Mouse (Mus musculus) layer of hippocampus, postnatal 10 days (tissue): ENCODE data around the gene Rem1. TPM values are rescaled to one million over a fixed set of nuclear protein-coding genes. Genes with fewer than 3 reads are reported as not detected.
A peak's percentile ranks its signal among the peaks of the same experiment; 100 is the strongest.
"Not testable (repeated sequence)": the region's sequence is repeated elsewhere in the genome, so short reads cannot be mapped to it uniquely, and the experiment has no call there.

Experiments
- DNase-seq, 2 experiments: peaks; one replicate each; pipeline ENCODE4 v3.0.0; 2021; ENCODE audit warnings: low spot score in 2 of 2
- total RNA-seq, 2 experiments: library from RNA; stranded (reverse); gene quantifications; 2 replicates each; pipeline ENCODE4 v1.2.3; 2021

The Rem1 gene
- total RNA-seq, 2 experiments from 2014 or later: 0.91 to 0.96 TPM

DNA sequence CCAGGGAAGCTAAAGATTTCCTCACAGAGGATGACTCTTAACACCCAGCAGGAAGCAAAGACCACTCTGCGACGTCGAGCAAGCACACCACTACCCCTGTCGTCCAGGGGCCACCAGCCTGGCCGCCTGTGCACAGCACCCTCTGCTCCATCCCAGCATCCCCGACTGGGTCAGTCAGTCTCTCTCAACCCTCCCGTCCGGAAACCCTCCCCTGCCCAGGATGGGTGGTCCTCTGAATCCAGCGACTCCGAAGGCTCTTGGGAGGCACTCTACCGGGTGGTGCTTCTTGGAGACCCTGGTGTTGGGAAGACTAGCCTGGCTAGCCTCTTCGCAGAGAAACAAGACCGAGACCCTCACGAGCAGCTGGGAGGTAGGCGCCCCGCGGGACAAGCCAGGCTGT lies 1.3 kb downstream of the Rem1 start:
- DNase-seq: no peak

DNA sequence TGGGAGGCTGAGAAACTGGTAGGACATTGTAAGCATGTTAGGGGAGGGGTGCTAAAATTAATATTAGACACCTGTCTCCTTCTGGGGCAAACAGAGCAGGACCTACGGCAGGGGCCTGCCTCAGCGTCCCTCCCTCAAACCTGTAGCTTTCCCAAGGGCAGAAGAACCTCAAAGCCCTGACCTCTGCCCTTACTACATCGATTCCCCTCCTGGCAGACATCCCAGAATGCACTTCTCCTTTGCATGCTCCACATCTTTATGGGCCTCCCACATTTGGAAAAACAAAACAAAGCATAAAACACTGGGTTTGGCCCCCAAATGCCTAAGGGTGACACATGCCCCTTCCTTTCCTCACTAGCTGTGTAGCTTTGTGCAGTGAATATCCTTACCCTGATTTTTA lies 2.5 kb downstream of the Rem1 start:
- DNase-seq: no peak

DNA sequence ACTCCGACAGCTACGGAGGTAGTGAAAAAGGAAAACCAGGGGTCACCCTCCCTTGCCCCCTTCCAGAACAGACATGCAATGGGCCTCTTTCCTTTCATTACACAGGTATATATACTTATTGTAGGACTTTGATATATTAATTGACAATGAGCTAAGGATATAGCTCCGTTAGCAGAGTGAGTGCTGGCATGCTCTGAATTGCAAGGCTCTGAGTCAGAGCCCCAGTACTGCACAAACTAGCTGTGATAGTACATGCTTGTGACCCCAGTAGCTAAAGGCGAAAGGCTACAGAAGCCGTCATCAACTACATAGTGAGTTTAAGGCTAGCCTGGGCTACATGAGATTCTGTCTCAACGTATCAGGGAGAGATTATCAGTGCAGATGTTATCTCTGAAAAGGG lies 3.2 kb downstream of the Rem1 start:
- no peak for DNase-seq

DNA sequence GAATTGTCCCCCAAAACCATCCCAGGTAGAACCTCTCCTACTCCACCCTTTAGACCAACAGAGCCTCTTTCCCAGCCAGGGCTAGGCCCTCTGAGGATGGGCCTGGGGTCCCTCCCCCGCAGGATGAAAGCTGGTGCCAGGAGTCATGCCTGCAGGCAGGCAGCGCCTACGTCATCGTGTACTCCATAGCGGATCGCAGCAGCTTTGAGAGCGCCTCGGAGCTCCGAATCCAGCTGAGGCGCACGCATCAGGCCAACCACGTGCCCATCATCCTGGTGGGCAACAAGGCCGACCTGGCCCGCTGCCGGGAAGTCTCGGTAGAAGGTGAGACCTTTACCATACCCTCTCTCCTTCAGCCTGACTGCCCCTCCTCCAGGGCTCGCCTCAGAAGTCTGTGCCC lies 6.6 kb downstream of the Rem1 start:
- DNase-seq: no peak

DNA sequence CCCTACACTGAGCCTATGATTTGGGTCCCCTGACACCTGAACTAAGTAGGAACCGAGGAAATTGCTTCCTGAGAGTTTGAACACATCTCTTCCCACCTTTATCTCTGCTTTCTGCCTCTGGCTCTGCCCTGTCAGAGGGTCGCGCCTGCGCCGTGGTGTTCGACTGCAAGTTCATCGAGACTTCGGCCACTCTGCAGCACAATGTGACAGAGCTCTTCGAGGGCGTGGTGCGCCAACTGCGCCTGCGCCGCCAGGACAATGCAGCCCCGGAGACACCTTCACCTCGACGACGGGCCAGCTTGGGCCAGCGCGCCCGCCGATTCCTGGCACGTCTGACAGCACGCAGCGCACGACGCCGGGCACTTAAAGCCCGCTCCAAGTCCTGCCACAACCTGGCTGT lies 7.6 kb downstream of the Rem1 start:
- DNase-seq: no peak

DNA sequence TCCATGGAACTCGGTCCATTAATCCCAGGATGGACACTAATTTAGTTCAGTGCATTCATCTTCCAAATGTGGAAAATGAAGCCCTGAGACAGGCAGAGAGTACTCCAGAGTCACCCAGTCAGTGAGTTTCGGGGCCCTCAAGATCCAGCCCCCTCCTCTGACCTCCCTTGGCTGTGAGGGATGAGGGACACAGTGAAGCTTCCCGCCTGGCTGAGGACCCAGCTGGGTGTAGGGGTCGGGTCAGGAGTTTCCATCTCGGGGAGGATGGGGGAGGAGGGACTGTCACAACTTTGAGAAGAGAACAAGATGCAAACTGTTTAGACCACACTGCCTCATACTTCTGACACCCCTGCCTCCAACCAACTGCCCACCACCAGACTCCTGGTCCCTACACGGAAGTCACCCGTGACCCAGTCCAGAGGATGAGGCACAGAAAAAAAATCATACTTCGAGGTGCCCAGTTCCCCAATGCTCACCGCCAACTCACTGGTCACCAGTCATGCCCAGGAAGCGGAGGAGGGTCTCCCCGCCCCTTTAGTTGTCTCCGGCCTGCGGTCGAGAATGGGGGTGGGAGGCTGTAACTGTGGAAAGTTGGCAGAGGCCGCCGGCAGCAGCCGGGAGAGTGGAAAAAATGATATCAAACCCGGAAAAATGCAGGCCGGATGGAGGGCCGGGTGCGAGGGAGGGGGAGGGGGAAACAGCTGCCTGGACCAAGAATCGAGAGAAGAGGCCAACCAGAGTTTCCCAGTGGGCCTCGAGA lies 9.7 kb downstream of the Rem1 start:
- no peak for DNase-seq

DNA sequence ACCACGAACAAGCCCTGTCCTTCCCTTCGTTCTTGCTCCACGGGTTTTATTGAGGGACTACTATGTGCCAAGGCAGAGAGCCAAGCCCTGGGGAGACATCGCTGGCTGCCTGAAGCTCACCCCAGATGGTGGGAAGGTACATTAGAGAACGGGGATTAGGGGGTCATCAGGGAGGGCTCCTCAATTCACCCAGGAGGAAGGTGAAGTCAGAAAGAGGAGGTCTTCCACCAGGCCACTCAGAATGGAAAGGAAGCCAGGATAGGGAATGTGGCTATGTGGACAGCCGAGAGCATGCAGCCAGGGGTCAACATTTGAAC lies 10.2 kb downstream of the Rem1 start:
- no peak for DNase-seq

DNA sequence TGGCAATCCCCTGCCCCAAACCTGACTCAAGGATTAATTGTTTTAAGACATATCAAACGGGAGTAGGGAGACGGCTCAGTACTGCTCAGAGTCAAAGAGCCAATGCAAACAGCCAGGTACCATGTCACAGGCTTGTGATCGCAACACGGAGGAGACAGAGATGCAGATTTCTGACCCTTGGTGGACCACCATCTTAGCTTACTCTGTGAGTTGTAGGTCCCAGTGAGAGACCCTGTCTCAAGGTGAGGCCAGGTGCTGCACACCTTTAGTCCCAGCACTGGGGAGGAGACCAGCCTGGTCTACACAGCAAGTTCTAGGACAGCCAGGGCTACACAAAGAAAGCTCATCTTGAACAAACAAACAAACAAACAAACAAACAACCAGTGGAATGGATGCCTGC lies 10.6 kb downstream of the Rem1 start:
- DNase-seq: no peak

DNA sequence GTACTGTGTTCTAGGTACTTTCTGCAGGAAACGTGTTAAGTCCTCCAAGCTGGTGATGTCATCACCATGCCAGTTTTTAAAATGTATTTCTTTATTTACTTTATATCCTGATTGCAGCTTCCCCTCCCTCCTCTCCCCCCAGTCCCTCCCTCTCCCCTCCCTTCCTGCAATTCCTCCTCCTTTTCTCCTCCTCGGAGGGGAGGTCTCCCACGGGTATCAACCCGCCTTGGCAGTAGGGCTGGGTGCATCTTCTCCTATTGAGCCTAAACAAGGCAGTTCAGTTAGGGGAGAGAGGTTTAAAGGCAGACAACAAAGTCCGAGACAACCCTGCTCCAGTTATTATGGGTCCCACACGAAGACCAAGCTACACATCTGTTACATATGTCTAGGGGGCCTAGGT lies 12.1 kb downstream of the Rem1 start:
- DNase-seq: no peak

DNA sequence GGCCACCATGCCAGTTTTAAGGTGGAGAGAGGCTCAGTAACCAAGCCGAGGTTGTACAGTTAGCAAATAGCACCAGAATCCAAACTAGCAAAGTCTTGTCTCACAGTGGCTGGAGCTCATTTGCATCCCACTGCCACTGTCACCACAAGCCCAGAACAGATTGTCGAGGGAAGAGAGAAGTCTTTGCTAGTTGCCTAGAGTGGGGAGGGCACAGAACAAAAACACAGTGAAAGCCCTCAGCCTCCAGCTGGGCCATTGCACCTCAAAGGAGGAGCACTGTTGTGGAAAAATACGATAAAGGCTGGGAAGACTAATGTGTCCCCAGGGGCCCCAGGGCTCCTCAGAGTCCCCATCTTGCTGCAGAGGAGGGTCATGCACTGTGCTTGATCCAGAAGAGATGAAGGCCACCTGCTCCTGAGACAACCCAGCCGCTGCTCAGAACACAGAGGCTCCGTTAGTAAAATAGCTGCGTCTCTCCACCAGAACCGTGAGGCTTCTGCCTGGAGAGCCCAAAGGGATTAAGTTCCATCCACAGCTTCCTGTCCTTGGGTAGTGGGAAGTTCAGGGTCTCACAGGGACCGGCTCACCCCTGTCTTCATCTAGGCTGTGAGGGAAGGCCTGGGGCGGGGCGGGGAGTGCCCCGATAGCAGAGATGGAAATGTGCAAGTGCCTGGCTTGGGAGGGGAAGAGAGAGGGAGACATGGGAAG lies 12.8 kb downstream of the Rem1 start:
- no peak for DNase-seq

DNA sequence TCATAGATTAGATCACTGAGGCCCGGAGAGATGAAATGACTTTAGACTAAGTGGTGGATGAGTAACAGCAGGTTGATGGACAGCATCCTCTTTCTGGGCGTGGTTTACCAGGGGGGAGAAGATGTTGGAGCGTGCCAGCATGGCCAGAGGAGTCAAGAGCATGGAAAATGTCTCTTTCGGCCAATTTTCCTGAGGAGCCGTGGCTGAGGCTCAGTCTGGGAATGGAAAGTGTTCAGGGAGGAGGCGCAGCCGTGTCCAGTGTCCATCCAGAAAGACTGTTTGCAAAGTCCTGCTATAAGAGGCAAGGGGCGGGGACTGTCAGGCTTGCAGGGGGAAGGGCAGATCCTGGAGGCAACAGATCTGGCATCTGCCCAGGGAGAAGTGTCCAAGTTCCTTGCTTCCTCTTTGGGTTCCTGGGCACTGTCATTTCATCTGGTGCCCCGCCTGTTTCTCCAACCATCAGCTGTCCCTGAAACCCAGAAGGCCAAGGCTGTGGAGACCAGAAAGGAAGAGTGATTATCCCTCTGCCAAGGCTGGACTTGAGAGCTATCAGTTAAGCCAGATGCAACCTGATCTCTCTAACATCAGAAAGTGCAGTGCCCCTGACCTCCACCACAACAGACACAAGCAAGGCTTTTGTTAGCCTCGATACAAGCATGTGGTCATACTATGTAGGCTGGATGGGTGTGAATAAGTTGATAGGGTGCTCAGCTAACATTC lies 26.3 kb downstream of the Rem1 start:
- DNase-seq: no peak

DNA sequence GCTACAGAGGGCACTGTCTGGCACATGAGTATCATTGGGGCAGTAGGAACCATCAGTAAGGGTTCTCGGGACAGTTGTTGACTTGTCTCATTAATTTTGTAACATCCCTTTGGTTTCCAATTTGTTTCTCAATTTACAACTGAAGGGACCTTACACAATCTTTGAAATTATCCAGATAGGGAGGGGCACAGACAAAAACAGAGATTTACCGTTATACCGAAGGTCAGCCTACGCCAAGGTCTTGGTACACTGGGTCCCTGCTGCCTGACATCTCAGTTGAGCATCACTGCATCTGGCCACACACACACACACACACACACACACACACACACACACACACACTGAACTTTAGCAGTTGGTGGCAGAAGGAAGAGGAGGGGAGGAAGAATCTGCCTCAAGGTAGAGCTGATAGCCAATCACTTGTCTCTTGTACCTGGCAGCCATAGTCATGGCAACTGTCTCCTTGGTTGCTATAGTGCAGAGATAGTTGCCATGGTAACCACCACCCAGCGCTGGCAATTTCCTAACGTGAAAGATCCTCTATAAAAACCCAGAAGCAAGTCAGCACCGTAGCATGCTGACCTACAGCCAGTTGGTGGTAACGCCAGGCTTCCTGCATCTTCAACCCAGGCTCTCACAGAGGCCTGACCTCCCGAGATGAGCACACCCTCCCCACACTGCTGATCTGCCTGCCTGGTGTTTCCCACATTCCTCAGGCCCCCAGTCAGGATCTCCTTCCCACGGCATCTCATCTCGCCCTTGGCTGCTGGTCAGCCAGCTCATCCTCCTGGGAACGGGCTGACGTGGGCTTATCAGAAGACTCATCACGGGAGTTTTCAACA lies 27.3 kb downstream of the Rem1 start:
- peak; percentile 35 to 54 for DNase-seq

DNA sequence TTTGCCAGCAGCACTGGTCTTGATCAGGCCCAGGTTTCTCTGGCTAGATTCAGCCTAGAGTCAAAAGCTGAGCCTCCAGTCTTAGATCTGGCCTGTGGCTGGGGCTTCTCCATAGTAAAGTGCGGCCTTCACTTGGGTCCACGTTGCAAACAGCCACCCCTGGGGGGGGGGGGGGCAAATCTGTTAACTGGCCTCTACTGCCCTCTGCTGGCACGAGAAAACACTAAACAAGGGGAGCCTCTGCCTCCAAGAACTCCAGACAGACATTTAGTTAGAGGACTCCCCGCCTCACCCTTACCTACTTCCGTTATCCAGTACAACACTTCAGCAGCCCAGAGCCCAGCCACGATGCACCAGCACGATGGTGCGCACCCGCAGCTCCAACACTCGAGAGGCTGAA lies 30.6 kb downstream of the Rem1 start:
- DNase-seq: no peak

DNA sequence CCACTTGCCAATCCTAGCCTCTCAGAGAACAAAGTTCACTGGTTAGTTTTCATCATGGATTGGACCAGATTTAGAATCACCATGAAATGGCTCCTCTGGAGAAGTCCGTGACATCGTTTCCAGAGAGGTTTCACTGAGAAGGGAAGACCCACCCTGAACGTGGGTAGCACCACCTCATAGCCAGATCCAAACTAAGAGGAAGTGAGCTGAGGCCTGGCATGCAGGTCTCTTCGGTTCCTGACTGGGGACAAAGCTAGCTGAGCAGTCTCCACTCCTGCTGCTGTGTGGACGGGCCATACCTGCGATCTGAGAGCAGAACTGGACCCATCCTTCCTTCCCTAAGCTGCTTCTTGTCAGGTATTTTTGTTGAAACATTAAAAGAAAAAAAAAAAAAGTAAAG lies 34.4 kb downstream of the Rem1 start:
- DNase-seq: no peak

DNA sequence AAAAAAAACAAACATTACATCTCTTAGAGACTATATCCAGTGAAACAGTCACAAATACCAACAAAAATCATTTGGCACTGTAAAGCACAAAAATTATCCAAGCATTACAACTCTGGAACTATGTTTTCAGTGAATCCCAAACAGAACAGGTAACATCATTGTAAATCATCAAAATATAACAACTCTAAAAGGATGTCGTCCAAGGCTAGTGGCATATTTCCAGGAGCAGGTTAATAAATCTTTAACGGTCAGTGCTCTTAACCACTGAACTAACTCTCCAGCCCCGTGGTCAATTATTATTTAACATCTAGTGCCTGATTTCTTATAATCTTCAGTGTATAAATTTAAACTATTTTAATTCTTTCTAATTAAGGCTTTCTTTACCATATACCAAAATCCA lies 39.4 kb downstream of the Rem1 start:
- DNase-seq: not testable (repeated sequence)

DNA sequence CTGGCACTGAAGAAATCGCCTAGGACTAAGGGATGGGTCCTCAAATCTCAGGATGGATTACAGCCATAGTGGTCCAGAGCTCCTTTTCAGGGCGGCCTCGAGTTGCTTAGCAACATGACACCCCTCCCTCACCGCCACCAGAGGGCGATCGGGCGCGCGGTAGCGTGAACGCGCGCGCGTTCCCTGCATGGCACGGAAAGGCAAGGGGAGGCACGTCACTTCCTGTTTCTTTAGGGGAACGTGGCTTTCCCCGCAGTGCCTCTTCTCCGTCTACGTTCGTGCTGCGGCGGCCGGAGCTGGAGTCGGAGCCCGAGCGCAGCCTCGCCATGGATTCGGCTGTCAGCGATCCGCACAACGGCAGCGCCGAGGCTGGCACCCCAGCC lies 42.5 kb downstream of the Rem1 start, which contains the start of gene H13:
Gene H13, plus strand, starts transcription at position 206 of the 383 bp plus-strand sequence.
- DNase-seq: peak; percentile 92 to 94

DNA sequence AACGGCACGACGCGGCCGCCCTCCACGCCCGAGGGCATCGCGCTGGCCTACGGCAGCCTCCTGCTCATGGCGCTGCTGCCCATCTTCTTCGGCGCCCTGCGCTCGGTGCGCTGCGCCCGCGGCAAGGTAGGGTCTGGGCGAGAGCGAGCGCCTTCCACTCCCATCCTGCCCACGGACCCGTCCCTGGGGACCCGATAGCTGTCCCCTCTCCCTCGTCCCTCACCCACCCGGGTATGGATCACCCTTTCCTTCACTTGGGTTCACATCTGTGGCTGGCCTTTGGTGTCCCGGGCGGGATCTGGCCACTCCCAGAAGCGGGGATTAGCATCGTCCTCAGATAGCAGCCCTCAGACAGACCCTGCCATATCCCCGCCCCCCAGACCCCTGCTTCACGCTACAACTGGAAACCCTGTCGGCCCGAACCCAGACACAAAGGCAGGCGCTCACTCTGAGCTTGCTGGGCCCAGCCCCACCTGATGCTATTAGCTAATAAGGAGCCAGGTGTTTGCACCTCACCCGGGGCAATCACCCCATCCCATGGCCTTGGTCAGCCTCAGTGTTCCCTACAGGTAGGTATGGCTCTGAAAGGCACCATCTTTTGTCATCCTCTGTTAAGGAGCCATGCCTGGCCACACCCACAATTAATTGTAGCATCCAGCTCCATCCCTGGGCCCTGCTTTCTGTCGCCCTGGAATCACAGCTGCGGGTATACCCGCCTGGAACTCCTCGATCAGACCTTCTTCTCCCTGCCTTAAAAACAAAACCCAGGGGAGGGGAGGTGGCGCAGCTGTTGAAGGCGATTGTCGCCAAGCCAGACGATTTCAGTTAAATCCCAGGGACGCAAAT lies 43.1 kb downstream of the Rem1 start:
- DNase-seq: peak; percentile 34 to 51

DNA sequence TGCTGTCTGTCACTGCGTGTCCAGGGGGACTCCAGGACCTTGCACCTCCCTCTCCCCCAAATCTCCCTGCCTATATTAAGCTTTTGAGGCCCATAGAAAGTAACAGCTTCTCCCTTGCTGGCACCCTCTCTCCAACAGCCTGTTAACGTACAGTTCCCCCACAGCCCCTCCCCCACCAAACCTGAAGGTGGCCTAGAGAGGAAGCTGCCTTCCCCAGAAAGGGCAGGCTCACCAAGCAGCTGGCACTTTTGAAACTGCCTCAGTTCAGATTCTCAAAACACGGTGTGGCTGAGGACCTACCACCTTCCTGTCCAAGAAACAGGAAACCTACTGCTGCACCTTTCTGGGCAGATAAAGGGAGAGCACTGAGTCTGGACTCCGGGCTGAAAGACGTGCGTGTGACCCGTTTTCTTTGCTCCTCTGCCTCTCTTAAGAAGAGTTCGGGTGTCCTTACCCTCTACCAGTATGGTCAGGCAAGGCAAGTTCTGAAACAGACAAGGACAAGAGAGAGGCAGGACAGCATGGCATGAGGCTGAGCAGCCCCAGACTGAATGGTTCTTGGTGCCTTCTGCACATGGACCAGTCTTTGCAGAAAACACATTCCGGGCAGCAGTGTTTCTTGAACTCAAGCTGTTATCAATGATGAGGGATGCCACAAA lies 44.4 kb downstream of the Rem1 start:
- peak in 1 of 2 experiments; percentile 39 for DNase-seq

DNA sequence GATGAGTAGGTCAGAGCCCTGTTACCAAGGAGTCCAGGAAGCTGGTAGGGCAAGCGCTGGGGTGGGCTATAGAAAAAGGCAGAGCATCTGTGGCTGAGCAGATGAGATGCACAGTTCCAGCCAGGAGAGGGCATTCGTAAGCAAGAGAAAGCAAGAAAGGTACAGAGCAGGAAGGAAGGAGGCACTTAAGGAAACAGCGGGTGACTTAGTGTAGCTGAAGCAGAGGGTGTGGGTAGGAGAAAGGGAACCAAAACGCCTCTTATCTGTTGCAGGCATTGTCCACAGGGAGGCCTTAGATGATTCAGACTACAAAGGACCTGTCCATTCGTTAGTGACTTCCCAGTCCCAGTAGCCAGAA lies 44.9 kb downstream of the Rem1 start:
- DNase-seq: no peak

DNA sequence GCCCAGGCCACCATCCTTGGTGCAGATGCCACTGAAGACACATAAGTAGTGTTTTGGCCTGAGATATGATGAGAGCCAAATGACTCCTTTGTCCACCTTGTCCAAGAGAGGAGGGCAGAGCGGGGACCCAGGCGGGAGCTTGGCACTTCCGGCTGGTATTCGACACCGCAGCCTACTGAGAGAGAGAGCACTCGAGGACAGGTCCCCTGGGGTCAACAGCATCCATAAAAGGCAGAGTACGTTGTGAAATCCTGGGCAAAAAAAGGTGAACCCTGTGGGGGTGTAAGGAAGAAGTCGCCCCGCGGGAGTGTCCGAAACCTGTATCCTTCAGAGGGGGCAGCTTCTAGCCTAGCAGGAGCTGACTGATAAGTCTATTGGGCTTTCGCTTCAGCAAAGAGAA lies 45.4 kb downstream of the Rem1 start:
- no peak for DNase-seq
